14 mouse cellular contexts compared by ENCODE assay signal in genomic region chr9:79608795-79609194, GRCm38 (mm10).
"Had no signal": no experiment of that assay in that cellular context is flagged by ENCODE, and none has a peak within 500 bp of the region (broad histone marks: within the 10 kb centered on the region; RNA-seq: fewer than 3 reads in every experiment).

No protein-coding gene starts in this region.

- H3K9me3 ChIP-seq: kidney, embryonic 15.5 days; limb, embryonic 13.5 days; liver, embryonic 15.5 days; midbrain, embryonic 13.5 days; neural tube, embryonic 15.5 days had no signal

- H3K4me3 ChIP-seq: kidney, embryonic 15.5 days; limb, embryonic 13.5 days; liver, embryonic 15.5 days; midbrain, embryonic 13.5 days; neural tube, embryonic 15.5 days had no signal

- H3K4me2 ChIP-seq: kidney, embryonic 15.5 days; limb, embryonic 13.5 days; liver, embryonic 11.5 days; liver, embryonic 15.5 days; lung, embryonic 14.5 days; midbrain, embryonic 13.5 days; neural tube, embryonic 15.5 days had no signal

- H3K27me3 ChIP-seq: kidney, embryonic 15.5 days; limb, embryonic 13.5 days; liver, embryonic 15.5 days; neural tube, embryonic 15.5 days had no signal

- DNase-seq: kidney, postnatal 25 days; layer of hippocampus, adult 9-11 months; layer of hippocampus, postnatal 36 days; right cerebral cortex, adult 18-20 months; right cerebral cortex, postnatal 25 days; thymus, adult 2 months; thymus, postnatal 25 days had no signal

- ATAC-seq: midbrain, embryonic 13.5 days had no signal

- H3K9ac ChIP-seq: kidney, embryonic 15.5 days; limb, embryonic 13.5 days; liver, embryonic 15.5 days; lung, embryonic 14.5 days; midbrain, embryonic 13.5 days; neural tube, embryonic 15.5 days had no signal

- H3K4me1 ChIP-seq: kidney, embryonic 15.5 days; liver, embryonic 15.5 days had no signal

- H3K36me3 ChIP-seq: liver, embryonic 15.5 days; midbrain, embryonic 13.5 days; neural tube, embryonic 15.5 days had no signal

- H3K27ac ChIP-seq: liver, embryonic 15.5 days; midbrain, embryonic 13.5 days; neural tube, embryonic 15.5 days had no signal
